Mouse (Mus musculus) lung, adult 2 months (tissue): ENCODE measurements around the gene Gm815. TPM values are rescaled to one million over a fixed set of nuclear protein-coding genes. Genes with fewer than 3 reads are reported as not detected.

Source experiments
- DNase-seq: peaks from one replicate; pipeline ENCODE4 v3.0.0; 2022
- H3K4me1 ChIP-seq: fragments of 200-500 bp; 2 replicates; pipeline ENCODE4 v1.6.1; 2011; ENCODE audit warnings: low read length; ENCODE audit not compliant: control insufficient read depth, insufficient read depth
- H3K4me3 ChIP-seq: fragments of 200-500 bp; replicated peaks from 2 replicates; pipeline ENCODE3; 2011; ENCODE audit warnings: low read depth, mild to moderate bottlenecking, control low read depth, low read length; ENCODE audit errors: extremely low read depth
- CTCF ChIP-seq: fragments of 200-500 bp; IDR thresholded peaks from 2 replicates; pipeline ENCODE4 v1.5.1; 2011; ENCODE audit warnings: mild to moderate bottlenecking, low read length, control low read depth; ENCODE audit not compliant: insufficient read depth
- POLR2A ChIP-seq: fragments of 200-500 bp; IDR thresholded peaks from 2 replicates; pipeline ENCODE4 v1.6.1; 2011; ENCODE audit warnings: low read depth, mild to moderate bottlenecking, control low read depth, low read length, borderline replicate concordance; ENCODE audit errors: extremely low read depth
- WGBS: fragments of 180-500 bp; shearing (Covaris S2); methylation state at CpG from one replicate; pipeline ENCODE4 v1.1.7; 2018; 5-methylcytosine and 5-hydroxymethylcytosine counted together
- polyA plus RNA-seq: library from polyadenylated mRNA; depleted of rRNA; stranded (reverse); fragments of >200 nt; gene quantifications from 2 replicates; pipeline ENCODE4 v1.2.3, GENCODE M21; 2012

Gene Gm815
- polyA plus RNA-seq, 1 experiment: not detected

DNA sequence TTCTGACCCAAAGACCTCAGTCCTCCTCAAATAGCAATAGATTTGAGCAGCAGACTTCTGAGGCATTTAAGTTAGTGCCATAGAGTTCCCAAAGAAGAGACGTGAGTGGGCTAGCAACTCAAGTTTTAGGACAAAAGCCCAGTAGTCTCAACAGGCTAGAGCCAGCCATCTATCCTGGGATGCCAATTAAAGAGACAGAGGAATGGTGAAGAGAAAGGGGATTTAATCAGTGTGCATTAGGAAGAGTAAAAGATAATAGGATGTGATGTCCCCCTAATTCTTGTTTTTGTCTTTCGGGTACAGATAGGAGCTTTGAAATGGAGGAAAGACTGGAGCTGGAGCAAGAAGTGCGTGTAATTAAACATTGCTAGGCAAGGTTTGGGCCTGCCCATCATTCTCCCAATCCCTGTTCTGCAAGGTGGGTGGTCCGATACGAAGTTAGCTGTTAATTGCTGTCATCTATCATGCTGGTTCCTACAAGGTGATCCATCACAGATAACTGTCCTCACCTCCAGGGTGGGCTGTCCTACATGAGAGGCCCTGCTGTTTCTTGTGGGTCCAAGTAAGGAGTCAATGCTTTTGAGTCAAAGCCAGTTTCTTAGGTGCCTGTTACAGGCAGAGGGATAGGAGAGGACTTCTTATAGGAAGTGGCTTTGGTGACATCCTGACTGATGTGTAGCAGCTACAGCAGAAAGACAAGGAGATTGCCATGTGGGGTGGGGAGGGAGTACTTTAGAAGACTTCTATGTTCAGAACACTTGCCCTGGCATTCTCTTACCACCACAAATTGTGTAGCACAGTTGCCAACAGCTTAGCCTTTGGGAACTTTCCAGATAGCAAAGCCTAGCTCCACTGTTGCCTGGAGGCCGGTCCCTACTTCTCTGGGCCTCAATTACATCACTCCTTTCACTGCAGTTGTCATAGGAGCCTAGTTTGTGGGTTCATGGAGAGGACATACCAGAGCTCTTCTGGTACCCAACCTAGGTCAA lies 44.9 kb downstream of the Gm815 start:
- no peak for TF ChIP-seq POLR2A
- TF ChIP-seq CTCF: no peak
- no peak for DNase-seq
- 72% methylated on average over 6 of the region's 6 CpGs for WGBS
- H3K4me1 ChIP-seq: no peaks in the 10 kb centered on the region
- H3K4me3 ChIP-seq: no peak overlapping the region

DNA sequence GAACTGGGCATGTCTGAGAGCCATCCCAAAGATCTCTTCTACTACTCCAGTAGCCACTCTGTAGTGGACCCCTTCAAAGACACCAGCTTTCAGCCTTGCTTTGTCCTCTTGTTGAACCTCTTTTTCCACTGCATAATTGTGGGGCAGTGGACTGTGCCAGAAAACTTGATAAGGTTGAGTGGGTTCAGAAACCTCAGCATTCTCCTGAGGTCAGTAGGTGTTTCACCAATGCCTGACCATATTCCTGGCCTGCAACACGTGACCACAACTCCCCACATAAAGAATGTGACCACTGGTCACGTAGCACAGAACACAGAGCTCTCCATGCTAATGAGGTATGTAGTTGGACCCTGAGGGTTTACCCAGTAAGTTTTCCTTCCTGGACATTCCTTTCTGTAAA lies 48.5 kb downstream of the Gm815 start:
- no peak for TF ChIP-seq POLR2A
- no peak for TF ChIP-seq CTCF
- H3K4me3 ChIP-seq: no peak overlapping the region
- DNase-seq: no peak
- no peaks in the 10 kb centered on the region for H3K4me1 ChIP-seq
- WGBS: 59% methylated on average over 2 of the region's 2 CpGs
